Mouse (Mus musculus): Measurements from ENCODE around the gene Sucla2.

DNA sequence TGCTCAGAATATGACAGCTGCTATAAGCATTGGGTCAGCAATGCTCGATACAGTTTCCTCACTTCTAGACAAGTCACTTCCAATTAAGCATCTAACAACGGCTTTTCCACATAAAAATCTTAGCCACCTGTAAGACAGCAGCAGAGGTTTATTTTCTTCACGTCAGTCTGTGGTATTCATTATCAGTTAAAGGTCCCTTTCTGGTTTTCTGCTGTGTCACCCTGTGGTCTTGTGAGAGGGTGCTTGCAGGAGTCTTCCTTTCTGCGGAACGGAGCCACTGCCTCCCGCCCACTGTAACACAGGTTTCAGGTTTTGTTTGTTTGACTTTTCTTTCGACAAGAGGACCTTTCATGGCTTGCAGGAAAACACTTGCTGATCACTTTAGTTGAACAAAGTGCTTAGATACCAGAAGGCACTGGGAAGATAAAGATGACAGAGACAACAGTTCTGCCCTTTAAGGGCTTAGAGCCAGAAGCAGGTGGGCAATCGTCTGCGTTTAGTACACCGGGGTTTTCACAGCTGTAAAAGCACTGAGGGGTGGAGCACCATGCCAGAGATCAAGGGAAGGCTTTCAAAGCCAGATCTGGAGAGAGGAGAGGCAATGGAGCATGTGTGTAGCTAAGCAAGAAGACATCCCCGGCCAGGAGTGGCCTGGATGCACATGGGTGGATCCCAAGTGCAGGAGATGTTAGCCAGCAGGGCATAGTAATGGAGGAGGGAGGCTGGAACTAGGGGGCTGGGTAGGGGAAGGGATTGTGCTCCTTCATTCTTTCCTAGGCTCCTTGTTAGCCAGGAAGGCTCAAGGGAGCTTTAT lies 83.8 kb downstream of the Sucla2 start:
- TF ChIP-seq CTCF (IDR thresholded peaks at IDR 0.05; ENCODE audit: low read depth, low read length) (no peak), POLR2A (IDR thresholded peaks at IDR 0.05; ENCODE audit: extremely low read depth, insufficient read depth, low read length) (no peak)

Data from liver, adult 2 months (tissue).